Mouse (Mus musculus) thymus, postnatal 10 days (tissue): ENCODE data around the gene Olfr1410.

Experiments used
- DNase-seq, 2 experiments: peaks; one replicate each; pipeline ENCODE4 v3.0.0; 2021; ENCODE audit warnings: low spot score in 2 of 2

Gene Olfr1410

GRCm38 (mm10) chr1:92605482-92605881 lies at the start of gene Olfr1410:
Gene Olfr1410, plus strand, starts transcription at chr1:92605782.
- DNase-seq = no peak

GRCm38 (mm10) chr1:92571022-92571421 lies 34.6 kb upstream of the Olfr1410 start, which contains the start of gene Olfr1413:
Gene Olfr1413, plus strand, starts transcription at chr1:92571322.
- DNase-seq = no peak

GRCm38 (mm10) chr1:92585479-92585878 lies 20.1 kb upstream of the Olfr1410 start, which contains the start of gene Olfr1412:
Gene Olfr1412, plus strand, starts transcription at chr1:92585779.
- DNase-seq = no peak

- no peak for DNase-seq
These were observed 11.5 kb upstream of the Olfr1410 start, which contains the start of gene Olfr1411 for GRCm38 (mm10) chr1:92594111-92594510. Gene Olfr1411, plus strand, starts transcription at chr1:92594411.

GRCm38 (mm10) chr1:92596019-92596418 lies 9.6 kb upstream of the Olfr1410 start:
- no peak for DNase-seq

GRCm38 (mm10) chr1:92607711-92608110 lies 2.1 kb downstream of the Olfr1410 start:
- DNase-seq = no peak

GRCm38 (mm10) chr1:92611008-92611407 lies 5.4 kb downstream of the Olfr1410 start:
- DNase-seq = peak; percentile 8 to 63

GRCm38 (mm10) chr1:92613175-92613574 lies 7.6 kb downstream of the Olfr1410 start:
- DNase-seq = no peak

GRCm38 (mm10) chr1:92614516-92614915 lies 8.9 kb downstream of the Olfr1410 start:
- no peak for DNase-seq

- no peak for DNase-seq
These were observed 10.5 kb downstream of the Olfr1410 start for GRCm38 (mm10) chr1:92616046-92616445.

- no peak for DNase-seq
These were observed 11.9 kb downstream of the Olfr1410 start, which contains the start of gene Olfr12 for GRCm38 (mm10) chr1:92617488-92617887. Gene Olfr12, plus strand, starts transcription at chr1:92617788.

- DNase-seq = no peak
These were observed 12.8 kb downstream of the Olfr1410 start for GRCm38 (mm10) chr1:92618360-92618759.

- DNase-seq = no peak
These were observed 22.6 kb downstream of the Olfr1410 start for GRCm38 (mm10) chr1:92628227-92628626.

- DNase-seq = no peak
These were observed 26.6 kb downstream of the Olfr1410 start for GRCm38 (mm10) chr1:92632196-92632595.

- no peak for DNase-seq
These were observed 27.4 kb downstream of the Olfr1410 start for GRCm38 (mm10) chr1:92632948-92633347.

GRCm38 (mm10) chr1:92633726-92634125 lies 28.1 kb downstream of the Olfr1410 start:
- DNase-seq = no peak

GRCm38 (mm10) chr1:92634569-92634968 lies 29.0 kb downstream of the Olfr1410 start:
- DNase-seq = no peak

- no peak for DNase-seq
These were observed 29.5 kb downstream of the Olfr1410 start for GRCm38 (mm10) chr1:92634976-92635599.

GRCm38 (mm10) chr1:92636015-92636414 lies 30.4 kb downstream of the Olfr1410 start:
- no peak for DNase-seq

- DNase-seq = no peak
These were observed 31.1 kb downstream of the Olfr1410 start for GRCm38 (mm10) chr1:92636676-92637075.

GRCm38 (mm10) chr1:92637501-92638172 lies 32.1 kb downstream of the Olfr1410 start:
- no peak for DNase-seq

GRCm38 (mm10) chr1:92638181-92638580 lies 32.6 kb downstream of the Olfr1410 start:
- no peak for DNase-seq

GRCm38 (mm10) chr1:92638736-92639135 lies 33.2 kb downstream of the Olfr1410 start:
- no peak for DNase-seq
